Mouse (Mus musculus): Measurements from ENCODE around the gene Cd34. TPM values are rescaled to one million over a fixed set of nuclear protein-coding genes. Genes with fewer than 3 reads are reported as not detected.
A peak's percentile ranks its signal among the peaks of the same experiment; 100 is the strongest.

Cd34 gene
- total and polyA plus RNA-seq, 3 experiments: 73.6 to 92.6 (median 86.5) TPM

DNA sequence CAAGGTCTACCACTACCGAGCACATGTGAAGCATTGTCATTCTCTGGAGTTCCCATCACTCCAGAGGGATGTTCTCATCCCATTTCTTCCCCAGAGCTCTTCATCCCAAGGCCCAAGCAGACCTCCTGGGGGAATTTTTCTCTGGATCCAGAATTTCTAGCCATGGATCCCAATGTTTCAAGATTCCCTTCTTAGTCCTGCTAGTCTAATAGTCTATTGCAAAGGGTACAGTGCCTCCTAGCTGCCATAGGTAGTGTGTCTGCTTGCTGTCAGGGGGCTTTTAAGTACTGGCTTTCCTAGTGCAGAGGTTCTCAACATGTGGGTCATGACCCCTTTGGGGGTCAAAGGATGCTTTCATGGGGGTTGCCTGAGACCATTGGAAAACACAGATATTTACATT lies 14.3 kb downstream of the Cd34 start:
- 70% methylated on average over 1 of the region's 1 CpGs for WGBS
- intact Hi-C loops (cut with DNase I): loop anchor here (10.0 kb wide), 1 partner anchor 328 kb away; no protein-coding TSS in a partner anchor
- H3K9ac ChIP-seq (ENCODE audit: low read depth, low read length): no peak overlapping the region

DNA sequence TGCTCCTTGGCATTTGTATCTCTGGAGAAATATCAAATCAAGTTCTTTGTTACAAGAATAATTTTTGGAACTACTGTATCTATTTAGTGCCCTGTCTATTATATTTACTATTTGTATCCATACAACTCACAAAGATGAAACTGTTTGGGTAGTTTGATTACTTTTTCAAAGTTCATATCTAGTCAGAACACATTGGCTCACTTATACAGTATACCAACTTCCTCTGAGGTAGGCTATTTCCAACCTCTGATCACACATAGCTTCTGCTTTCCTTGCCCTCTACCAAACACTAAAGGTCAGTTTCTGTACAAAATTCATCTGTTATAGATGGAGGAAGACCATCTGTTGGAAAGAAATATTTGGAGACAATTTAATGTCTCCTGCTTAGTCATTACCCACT lies 16.1 kb downstream of the Cd34 start:
- H3K36me3 ChIP-seq (ENCODE audit: control insufficient read depth, insufficient read depth, low read length): peaks cover 33% of the 10 kb centered on the region
- no peak overlapping the region for H3K9ac ChIP-seq (ENCODE audit: low read depth, low read length)
- peak overlapping the region; percentile 15 for H3K27ac ChIP-seq
- no peak for TF ChIP-seq EP300 (IDR thresholded peaks at IDR 0.05; ENCODE audit: insufficient read depth, low read depth, low read length)
- TF ChIP-seq CTCF (IDR thresholded peaks at IDR 0.05): no peak
- TF ChIP-seq POLR2A (IDR thresholded peaks at IDR 0.05; ENCODE audit: insufficient read depth, low read depth, low read length): no peak
- H3K4me1 ChIP-seq (ENCODE audit: control insufficient read depth, insufficient read depth, low read length): peaks cover 8% of the 10 kb centered on the region
- intact Hi-C loops (cut with DNase I): loop anchor here (10.0 kb wide), 1 partner anchor 330 kb away; no protein-coding TSS in a partner anchor
- no peak for DNase-seq
- no peak overlapping the region for H3K4me3 ChIP-seq
- H3K27me3 ChIP-seq (ENCODE audit: control insufficient read depth, insufficient read depth, low read length): no peaks in the 10 kb centered on the region
- no peaks in the 10 kb centered on the region for H3K79me2 ChIP-seq (replicated peaks; ENCODE audit: control insufficient read depth, insufficient read depth, low read length)

More for the DNA sequence above, 14.3 kb downstream of the Cd34 start:
- no peak for DNase-seq
- H3K79me2 ChIP-seq (replicated peaks; ENCODE audit: control insufficient read depth, insufficient read depth, low read length): no peaks in the 10 kb centered on the region
- H3K4me3 ChIP-seq: no peak overlapping the region
- TF ChIP-seq CTCF (IDR thresholded peaks at IDR 0.05) (peak; percentile 66), POLR2A (IDR thresholded peaks at IDR 0.05; ENCODE audit: insufficient read depth, low read depth, low read length) (no peak)
- H3K27me3 ChIP-seq (ENCODE audit: control insufficient read depth, insufficient read depth, low read length): no peaks in the 10 kb centered on the region
- peaks cover 13% of the 10 kb centered on the region for H3K4me1 ChIP-seq (ENCODE audit: control insufficient read depth, insufficient read depth, low read length)
- H3K36me3 ChIP-seq (ENCODE audit: control insufficient read depth, insufficient read depth, low read length): peaks cover 34% of the 10 kb centered on the region
- H3K27ac ChIP-seq: no peak overlapping the region; the same call in 1 of the 2 replicates

GRCm38 (mm10) chr1:194955749-194956148 lies 17.1 kb downstream of the Cd34 start:
- no peak overlapping the region for H3K4me3 ChIP-seq
- peaks cover 8% of the 10 kb centered on the region for H3K4me1 ChIP-seq (ENCODE audit: control insufficient read depth, insufficient read depth, low read length)
- no peak for DNase-seq
- H3K27me3 ChIP-seq (ENCODE audit: control insufficient read depth, insufficient read depth, low read length): no peaks in the 10 kb centered on the region
- peaks cover 29% of the 10 kb centered on the region for H3K36me3 ChIP-seq (ENCODE audit: control insufficient read depth, insufficient read depth, low read length)
- no peaks in the 10 kb centered on the region for H3K79me2 ChIP-seq (replicated peaks; ENCODE audit: control insufficient read depth, insufficient read depth, low read length)
- no peak for TF ChIP-seq POLR2A (IDR thresholded peaks at IDR 0.05; ENCODE audit: insufficient read depth, low read depth, low read length)
- 0 out of 2 replicates have a peak, but pooled peaks have one; percentile 60 for TF ChIP-seq EP300 (IDR thresholded peaks at IDR 0.05; ENCODE audit: insufficient read depth, low read depth, low read length)
- no peak overlapping the region for H3K9ac ChIP-seq (ENCODE audit: low read depth, low read length)
- peak overlapping the region; percentile 65 for H3K27ac ChIP-seq
- WGBS: 43% methylated on average over 2 of the region's 2 CpGs
- intact Hi-C loops (cut with DNase I): loop anchor here (2.0 to 10.0 kb wide), 2 partner anchors 17 to 331 kb away; partner anchors contain the start of gene Cd34

DNA sequence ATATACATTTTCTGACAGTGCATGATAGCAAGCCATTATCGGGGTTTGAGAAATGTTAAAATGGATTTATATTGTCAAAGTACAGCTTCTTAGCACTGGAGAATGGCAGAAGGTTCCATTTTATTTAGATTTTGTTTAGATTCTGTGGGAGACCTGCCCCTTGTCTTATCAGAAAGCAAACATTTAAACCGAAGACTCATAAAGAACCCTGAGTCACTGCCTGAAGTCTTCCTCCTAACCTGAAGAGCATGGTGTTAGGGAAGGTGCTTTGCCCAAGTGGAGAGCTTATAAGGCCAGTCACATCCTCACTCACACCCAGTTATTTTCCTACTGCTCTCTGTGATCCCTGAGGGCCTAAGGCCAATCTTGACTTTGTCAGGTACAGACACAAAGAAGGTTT lies 18.4 kb downstream of the Cd34 start:
- peaks cover 5% of the 10 kb centered on the region for H3K4me1 ChIP-seq (ENCODE audit: control insufficient read depth, insufficient read depth, low read length)
- DNase-seq: no peak
- WGBS: 58% methylated on average over 2 of the region's 2 CpGs
- no peaks in the 10 kb centered on the region for H3K27me3 ChIP-seq (ENCODE audit: control insufficient read depth, insufficient read depth, low read length)
- intact Hi-C loops (cut with DNase I): loop anchor here (2.0 to 10.0 kb wide), 2 partner anchors 18 to 332 kb away; partner anchors contain the start of gene Cd34
- peaks cover 28% of the 10 kb centered on the region for H3K36me3 ChIP-seq (ENCODE audit: control insufficient read depth, insufficient read depth, low read length)
- H3K27ac ChIP-seq: peak overlapping the region; percentile 40
- TF ChIP-seq EP300 (IDR thresholded peaks at IDR 0.05; ENCODE audit: insufficient read depth, low read depth, low read length) (no peak), CTCF (IDR thresholded peaks at IDR 0.05) (no peak), POLR2A (IDR thresholded peaks at IDR 0.05; ENCODE audit: insufficient read depth, low read depth, low read length) (no peak)
- H3K9ac ChIP-seq (ENCODE audit: low read depth, low read length): no peak overlapping the region
- H3K4me3 ChIP-seq: no peak overlapping the region
- H3K79me2 ChIP-seq (replicated peaks; ENCODE audit: control insufficient read depth, insufficient read depth, low read length): no peaks in the 10 kb centered on the region

GRCm38 (mm10) chr1:194962181-194962580 lies 23.6 kb downstream of the Cd34 start:
- Histone ChIP-seq H3K4me1 (ENCODE audit: control insufficient read depth, insufficient read depth, low read length) (peaks cover 2% of the 10 kb centered on the region), H3K36me3 (ENCODE audit: control insufficient read depth, insufficient read depth, low read length) (peaks cover 17% of the 10 kb centered on the region), H3K9ac (ENCODE audit: low read depth, low read length) (no peak overlapping the region), H3K79me2 (replicated peaks; ENCODE audit: control insufficient read depth, insufficient read depth, low read length) (no peaks in the 10 kb centered on the region), H3K4me3 (no peak overlapping the region), H3K27ac (no peak overlapping the region), H3K27me3 (ENCODE audit: control insufficient read depth, insufficient read depth, low read length) (no peaks in the 10 kb centered on the region)
- peak; percentile 58 to 78 for DNase-seq
- WGBS: 29% methylated on average over 5 of the region's 5 CpGs
- intact Hi-C loops (cut with DNase I): loop anchor here (1.0 to 10.0 kb wide), 3 partner anchors 83 to 207 kb away; no protein-coding TSS in a partner anchor
- TF ChIP-seq EP300 (IDR thresholded peaks at IDR 0.05; ENCODE audit: insufficient read depth, low read depth, low read length) (peak; percentile 89; the same call in 1 of the 2 replicates), POLR2A (IDR thresholded peaks at IDR 0.05; ENCODE audit: insufficient read depth, low read depth, low read length) (peak; percentile 32; the same call in 1 of the 2 replicates), CTCF (IDR thresholded peaks at IDR 0.05) (peak; percentile 94)

- Histone ChIP-seq H3K27me3 (ENCODE audit: control insufficient read depth, insufficient read depth, low read length) (no peaks in the 10 kb centered on the region), H3K79me2 (replicated peaks; ENCODE audit: control insufficient read depth, insufficient read depth, low read length) (no peaks in the 10 kb centered on the region), H3K36me3 (ENCODE audit: control insufficient read depth, insufficient read depth, low read length) (peaks cover 12% of the 10 kb centered on the region), H3K4me1 (ENCODE audit: control insufficient read depth, insufficient read depth, low read length) (no peaks in the 10 kb centered on the region), H3K27ac (no peak overlapping the region), H3K4me3 (no peak overlapping the region), H3K9ac (ENCODE audit: low read depth, low read length) (no peak overlapping the region)
- intact Hi-C loops (cut with DNase I): loop anchor here (1.0 to 10.0 kb wide), 3 partner anchors 83 to 208 kb away; no protein-coding TSS in a partner anchor
- no peak for TF ChIP-seq CTCF (IDR thresholded peaks at IDR 0.05)
- no peak for TF ChIP-seq POLR2A (IDR thresholded peaks at IDR 0.05; ENCODE audit: insufficient read depth, low read depth, low read length)
- no peak for DNase-seq
Measured at GRCm38 (mm10) chr1:194962712-194963111, 24.1 kb downstream of the Cd34 start.

Measured in heart, adult 2 months (tissue).